Mouse (Mus musculus) layer of hippocampus, adult 11-12 months (tissue): ENCODE measurements at regions not wholly inside any gene's neighbourhood (a gene's known extent, or its start where the extent isn't known, plus 50 kb on each side); places are given as distances from the start of the nearest gene placed in this dataset.
"Not testable (repeated sequence)": the region's sequence is repeated elsewhere in the genome, so short reads cannot be mapped to it uniquely, and the experiment has no call there.

Experiments used
- DNase-seq: peaks from one replicate; pipeline ENCODE4 v3.0.0; 2022; ENCODE audit warnings: low spot score

GRCm38 (mm10) chr9:17987606-17988005 lies 304.3 kb upstream of the Chordc1 start:
- no peak for DNase-seq

GRCm38 (mm10) chr9:18002557-18002956 lies 289.4 kb upstream of the Chordc1 start:
- DNase-seq = peak; percentile 9

- DNase-seq = no peak
Observed at GRCm38 (mm10) chr9:18041346-18041745, 250.6 kb upstream of the Chordc1 start.

- not testable (repeated sequence) for DNase-seq
Observed at GRCm38 (mm10) chr9:18042636-18043035, 249.3 kb upstream of the Chordc1 start.

- DNase-seq = no peak
Observed at GRCm38 (mm10) chr9:18076942-18077341, 215.0 kb upstream of the Chordc1 start.

GRCm38 (mm10) chr9:18078446-18078845 lies 213.5 kb upstream of the Chordc1 start:
- DNase-seq = not testable (repeated sequence)

GRCm38 (mm10) chr9:18079120-18079519 lies 212.8 kb upstream of the Chordc1 start:
- not testable (repeated sequence) for DNase-seq
